Mouse (Mus musculus): ENCODE data around the gene Sorbs2. TPM values are rescaled to one million over a fixed set of nuclear protein-coding genes. Genes with fewer than 3 reads are reported as not detected.

Sorbs2 gene
- polyA plus RNA-seq, 1 experiment from 2014 or later = 476 TPM

GRCm38 (mm10) chr8:45607012-45607411 lies 99.4 kb downstream of the Sorbs2 start:
- H3K9ac ChIP-seq (ENCODE audit: low read length) = no peak overlapping the region
- H3K36me3 ChIP-seq (ENCODE audit: control insufficient read depth, insufficient read depth, low read length) = no peaks in the 10 kb centered on the region
- H3K9me3 ChIP-seq (ENCODE audit: control insufficient read depth, low read length) = no peaks in the 10 kb centered on the region
- H3K4me2 ChIP-seq (ENCODE audit: low read length) = no peak overlapping the region
- H3K4me1 ChIP-seq (ENCODE audit: control insufficient read depth in 2 of 2, insufficient read depth in 2 of 2, low read length in 2 of 2) = peaks cover 2 to 27% of the 10 kb centered on the region in 2 experiments
- no peak overlapping the region for H3K4me3 ChIP-seq (ENCODE audit: control insufficient read depth in 1 of 2, insufficient read depth in 1 of 2, low read depth in 1 of 2, low read length in 2 of 2)
- peak overlapping the region in 1 of 2 experiments; percentile 69; a peak in 3 of 4 replicates for H3K27ac ChIP-seq (replicated peaks in 1 of 2; ENCODE audit: control insufficient read depth in 1 of 2, insufficient read depth in 1 of 2, low read depth in 2 of 2, low read length in 2 of 2)
- WGBS = 7% methylated on average over 6 of the region's 6 CpGs
- peak; percentile 86 for ATAC-seq (ENCODE audit: insufficient number of reproducible peaks, insufficient read depth, low FRiP score, low read depth)
- H3K27me3 ChIP-seq (ENCODE audit: control insufficient read depth, insufficient read depth, low read length) = no peaks in the 10 kb centered on the region

- H3K36me3 ChIP-seq (ENCODE audit: control insufficient read depth, insufficient read depth, low read length) = no peaks in the 10 kb centered on the region
- no peak overlapping the region; a peak in 1 of 4 replicates for H3K27ac ChIP-seq (replicated peaks in 1 of 2; ENCODE audit: control insufficient read depth in 1 of 2, insufficient read depth in 1 of 2, low read depth in 2 of 2, low read length in 2 of 2)
- H3K9me3 ChIP-seq (ENCODE audit: control insufficient read depth, low read length) = no peaks in the 10 kb centered on the region
- no peak overlapping the region for H3K4me3 ChIP-seq (ENCODE audit: control insufficient read depth in 1 of 2, insufficient read depth in 1 of 2, low read depth in 1 of 2, low read length in 2 of 2)
- WGBS = 88% methylated on average over 6 of the region's 6 CpGs
- ATAC-seq (ENCODE audit: insufficient number of reproducible peaks, insufficient read depth, low FRiP score, low read depth) = no peak
- no peak overlapping the region for H3K4me2 ChIP-seq (ENCODE audit: low read length)
- H3K9ac ChIP-seq (ENCODE audit: low read length) = no peak overlapping the region
- H3K4me1 ChIP-seq (ENCODE audit: control insufficient read depth in 2 of 2, insufficient read depth in 2 of 2, low read length in 2 of 2) = peaks cover 2 to 23% of the 10 kb centered on the region in 2 experiments
- H3K27me3 ChIP-seq (ENCODE audit: control insufficient read depth, insufficient read depth, low read length) = no peaks in the 10 kb centered on the region
These were observed 100.8 kb downstream of the Sorbs2 start for GRCm38 (mm10) chr8:45608413-45608812.

GRCm38 (mm10) chr8:45610426-45611215 lies 103.0 kb downstream of the Sorbs2 start:
- Histone ChIP-seq H3K4me2 (ENCODE audit: low read length) (no peak overlapping the region), H3K4me1 (ENCODE audit: control insufficient read depth in 2 of 2, insufficient read depth in 2 of 2, low read length in 2 of 2) (peaks cover 6 to 33% of the 10 kb centered on the region in 2 experiments), H3K9me3 (ENCODE audit: control insufficient read depth, low read length) (no peaks in the 10 kb centered on the region), H3K36me3 (ENCODE audit: control insufficient read depth, insufficient read depth, low read length) (no peaks in the 10 kb centered on the region), H3K27ac (replicated peaks in 1 of 2; ENCODE audit: control insufficient read depth in 1 of 2, insufficient read depth in 1 of 2, low read depth in 2 of 2, low read length in 2 of 2) (no peak overlapping the region), H3K9ac (ENCODE audit: low read length) (no peak overlapping the region), H3K4me3 (ENCODE audit: control insufficient read depth in 1 of 2, insufficient read depth in 1 of 2, low read depth in 1 of 2, low read length in 2 of 2) (no peak overlapping the region), H3K27me3 (ENCODE audit: control insufficient read depth, insufficient read depth, low read length) (no peaks in the 10 kb centered on the region)
- ATAC-seq (ENCODE audit: insufficient number of reproducible peaks, insufficient read depth, low FRiP score, low read depth) = no peak
- 22% methylated on average over 7 of the region's 7 CpGs for WGBS

- WGBS = 69% methylated on average over 1 of the region's 1 CpGs
- ATAC-seq (ENCODE audit: insufficient number of reproducible peaks, insufficient read depth, low FRiP score, low read depth) = no peak
These were observed 103.7 kb downstream of the Sorbs2 start for GRCm38 (mm10) chr8:45611320-45611719.

GRCm38 (mm10) chr8:45614610-45615009 lies 107.0 kb downstream of the Sorbs2 start:
- peak overlapping the region in 1 of 2 experiments; percentile 25; a peak in 1 of 4 replicates for H3K27ac ChIP-seq (replicated peaks in 1 of 2; ENCODE audit: control insufficient read depth in 1 of 2, insufficient read depth in 1 of 2, low read depth in 2 of 2, low read length in 2 of 2)
- H3K4me2 ChIP-seq (ENCODE audit: low read length) = peak overlapping the region; percentile 40
- H3K4me1 ChIP-seq (ENCODE audit: control insufficient read depth in 2 of 2, insufficient read depth in 2 of 2, low read length in 2 of 2) = peaks cover 9 to 34% of the 10 kb centered on the region in 2 experiments
- WGBS = 48% methylated on average over 5 of the region's 5 CpGs
- H3K9ac ChIP-seq (ENCODE audit: low read length) = no peak overlapping the region; the same call in 1 of the 2 replicates
- no peak for ATAC-seq (ENCODE audit: insufficient number of reproducible peaks, insufficient read depth, low FRiP score, low read depth)
- no peaks in the 10 kb centered on the region for H3K36me3 ChIP-seq (ENCODE audit: control insufficient read depth, insufficient read depth, low read length)
- no peak overlapping the region for H3K4me3 ChIP-seq (ENCODE audit: control insufficient read depth in 1 of 2, insufficient read depth in 1 of 2, low read depth in 1 of 2, low read length in 2 of 2)
- H3K27me3 ChIP-seq (ENCODE audit: control insufficient read depth, insufficient read depth, low read length) = no peaks in the 10 kb centered on the region
- H3K9me3 ChIP-seq (ENCODE audit: control insufficient read depth, low read length) = no peaks in the 10 kb centered on the region

More at GRCm38 (mm10) chr8:45611320-45611719, 103.7 kb downstream of the Sorbs2 start:
- Histone ChIP-seq H3K4me2 (ENCODE audit: low read length) (no peak overlapping the region), H3K4me3 (ENCODE audit: control insufficient read depth in 1 of 2, insufficient read depth in 1 of 2, low read depth in 1 of 2, low read length in 2 of 2) (no peak overlapping the region), H3K27ac (replicated peaks in 1 of 2; ENCODE audit: control insufficient read depth in 1 of 2, insufficient read depth in 1 of 2, low read depth in 2 of 2, low read length in 2 of 2) (no peak overlapping the region), H3K9me3 (ENCODE audit: control insufficient read depth, low read length) (no peaks in the 10 kb centered on the region), H3K36me3 (ENCODE audit: control insufficient read depth, insufficient read depth, low read length) (no peaks in the 10 kb centered on the region), H3K4me1 (ENCODE audit: control insufficient read depth in 2 of 2, insufficient read depth in 2 of 2, low read length in 2 of 2) (peaks cover 6 to 35% of the 10 kb centered on the region in 2 experiments), H3K27me3 (ENCODE audit: control insufficient read depth, insufficient read depth, low read length) (no peaks in the 10 kb centered on the region), H3K9ac (ENCODE audit: low read length) (no peak overlapping the region)

GRCm38 (mm10) chr8:45615050-45615449 lies 107.5 kb downstream of the Sorbs2 start:
- Histone ChIP-seq H3K36me3 (ENCODE audit: control insufficient read depth, insufficient read depth, low read length) (no peaks in the 10 kb centered on the region), H3K9me3 (ENCODE audit: control insufficient read depth, low read length) (no peaks in the 10 kb centered on the region), H3K27me3 (ENCODE audit: control insufficient read depth, insufficient read depth, low read length) (no peaks in the 10 kb centered on the region), H3K4me3 (ENCODE audit: control insufficient read depth in 1 of 2, insufficient read depth in 1 of 2, low read depth in 1 of 2, low read length in 2 of 2) (no peak overlapping the region), H3K4me2 (ENCODE audit: low read length) (peak overlapping the region; percentile 40), H3K4me1 (ENCODE audit: control insufficient read depth in 2 of 2, insufficient read depth in 2 of 2, low read length in 2 of 2) (peaks cover 9 to 30% of the 10 kb centered on the region in 2 experiments), H3K9ac (ENCODE audit: low read length) (peak overlapping the region; percentile 3), H3K27ac (replicated peaks in 1 of 2; ENCODE audit: control insufficient read depth in 1 of 2, insufficient read depth in 1 of 2, low read depth in 2 of 2, low read length in 2 of 2) (peak overlapping the region; percentile 15 to 25; a peak in 1 of 4 replicates)
- no peak for ATAC-seq (ENCODE audit: insufficient number of reproducible peaks, insufficient read depth, low FRiP score, low read depth)
- WGBS = 6% methylated on average over 9 of the region's 9 CpGs

GRCm38 (mm10) chr8:45615551-45615950 lies 108.0 kb downstream of the Sorbs2 start:
- Histone ChIP-seq H3K27ac (replicated peaks in 1 of 2; ENCODE audit: control insufficient read depth in 1 of 2, insufficient read depth in 1 of 2, low read depth in 2 of 2, low read length in 2 of 2) (0 out of 4 replicates have a peak overlapping the region, but pooled peaks of 1 of the 2 experiments have one; percentile 15), H3K9ac (ENCODE audit: low read length) (no peak overlapping the region; the same call in 1 of the 2 replicates), H3K4me2 (ENCODE audit: low read length) (peak overlapping the region; percentile 40), H3K36me3 (ENCODE audit: control insufficient read depth, insufficient read depth, low read length) (no peaks in the 10 kb centered on the region), H3K9me3 (ENCODE audit: control insufficient read depth, low read length) (no peaks in the 10 kb centered on the region), H3K27me3 (ENCODE audit: control insufficient read depth, insufficient read depth, low read length) (no peaks in the 10 kb centered on the region), H3K4me1 (ENCODE audit: control insufficient read depth in 2 of 2, insufficient read depth in 2 of 2, low read length in 2 of 2) (peaks cover 7 to 25% of the 10 kb centered on the region in 2 experiments), H3K4me3 (ENCODE audit: control insufficient read depth in 1 of 2, insufficient read depth in 1 of 2, low read depth in 1 of 2, low read length in 2 of 2) (no peak overlapping the region)
- 32% methylated on average over 7 of the region's 7 CpGs for WGBS
- no peak for ATAC-seq (ENCODE audit: insufficient number of reproducible peaks, insufficient read depth, low FRiP score, low read depth)
